Mouse (Mus musculus): ENCODE data around the gene Atl2.

Gene Atl2

GRCm38 (mm10) chr17:79897666-79898065 is 1.7 kb upstream of the Atl2 start:
- DNase-seq = no peak

- DNase-seq = peak; percentile 77 to 84
These were observed 696 bp downstream of the Atl2 start for GRCm38 (mm10) chr17:79894971-79895882.

GRCm38 (mm10) chr17:79894054-79894453 is 1.9 kb downstream of the Atl2 start:
- DNase-seq = no peak

GRCm38 (mm10) chr17:79891944-79892343 is 4.0 kb downstream of the Atl2 start:
- no peak for DNase-seq

- no peak for DNase-seq
These were observed 8.0 kb downstream of the Atl2 start for GRCm38 (mm10) chr17:79887926-79888325.

- no peak for DNase-seq
These were observed 12.7 kb downstream of the Atl2 start for GRCm38 (mm10) chr17:79883198-79883597.

GRCm38 (mm10) chr17:79865027-79865426 is 30.9 kb downstream of the Atl2 start:
- no peak for DNase-seq

- no peak for DNase-seq
These were observed 31.4 kb downstream of the Atl2 start for GRCm38 (mm10) chr17:79864503-79864902.

- DNase-seq = no peak
These were observed 33.9 kb downstream of the Atl2 start for GRCm38 (mm10) chr17:79862038-79862437.

GRCm38 (mm10) chr17:79855533-79855932 is 40.4 kb downstream of the Atl2 start:
- DNase-seq = no peak

GRCm38 (mm10) chr17:79848385-79848784 is 47.5 kb downstream of the Atl2 start:
- no peak for DNase-seq

- no peak for DNase-seq
These were observed 49.7 kb downstream of the Atl2 start for GRCm38 (mm10) chr17:79846182-79846581.

- DNase-seq = no peak
These were observed 50.2 kb downstream of the Atl2 start for GRCm38 (mm10) chr17:79845695-79846094.

- DNase-seq = peak; percentile 67
These were observed 55.4 kb downstream of the Atl2 start for GRCm38 (mm10) chr17:79840254-79841238.

GRCm38 (mm10) chr17:79836978-79837377 is 58.9 kb downstream of the Atl2 start:
- no peak for DNase-seq

- DNase-seq = no peak
These were observed 60.1 kb downstream of the Atl2 start for GRCm38 (mm10) chr17:79835714-79836373.

GRCm38 (mm10) chr17:79832284-79832683 is 63.6 kb downstream of the Atl2 start:
- DNase-seq = no peak

- peak; percentile 38 to 40 for DNase-seq
These were observed 69.4 kb downstream of the Atl2 start for GRCm38 (mm10) chr17:79826482-79827034.

GRCm38 (mm10) chr17:79825241-79826030 is 70.5 kb downstream of the Atl2 start:
- no peak for DNase-seq

GRCm38 (mm10) chr17:79824406-79824805 is 71.5 kb downstream of the Atl2 start:
- no peak for DNase-seq

- DNase-seq = no peak
These were observed 77.0 kb downstream of the Atl2 start for GRCm38 (mm10) chr17:79818884-79819283.

GRCm38 (mm10) chr17:79817995-79818394 is 77.9 kb downstream of the Atl2 start:
- no peak for DNase-seq
